Mouse (Mus musculus): ENCODE measurements around the gene Pgpep1.

DNA sequence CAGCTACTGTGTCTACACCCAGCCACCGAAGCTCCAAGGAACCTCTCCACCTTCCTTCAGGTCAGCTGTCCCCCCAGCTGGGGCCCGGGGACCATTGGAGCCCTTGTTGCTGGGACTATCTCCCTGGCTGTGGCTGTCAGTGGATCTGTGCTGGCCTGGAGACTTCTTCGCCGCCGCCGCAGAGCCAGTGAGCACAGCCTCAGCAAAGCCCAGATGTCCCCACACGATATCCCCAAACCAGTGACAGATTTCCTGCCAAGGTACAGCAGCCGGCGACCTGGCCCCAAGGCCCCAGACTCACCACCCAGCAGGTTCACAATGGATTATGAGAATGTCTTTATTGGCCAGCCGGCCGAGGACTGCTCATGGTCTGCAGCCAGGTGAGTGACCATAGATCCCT, 42.2 kb downstream of the Pgpep1 start:
- TF ChIP-seq POLR2A (IDR thresholded peaks at IDR 0.05; ENCODE audit: low read depth, low read length) (no peak), CTCF (IDR thresholded peaks at IDR 0.05; ENCODE audit: extremely low read depth, insufficient read depth, insufficient read length, insufficient replicate concordance) (no peak)
